ENCODE assay signal across 9 mouse cellular contexts in the genomic region with DNA sequence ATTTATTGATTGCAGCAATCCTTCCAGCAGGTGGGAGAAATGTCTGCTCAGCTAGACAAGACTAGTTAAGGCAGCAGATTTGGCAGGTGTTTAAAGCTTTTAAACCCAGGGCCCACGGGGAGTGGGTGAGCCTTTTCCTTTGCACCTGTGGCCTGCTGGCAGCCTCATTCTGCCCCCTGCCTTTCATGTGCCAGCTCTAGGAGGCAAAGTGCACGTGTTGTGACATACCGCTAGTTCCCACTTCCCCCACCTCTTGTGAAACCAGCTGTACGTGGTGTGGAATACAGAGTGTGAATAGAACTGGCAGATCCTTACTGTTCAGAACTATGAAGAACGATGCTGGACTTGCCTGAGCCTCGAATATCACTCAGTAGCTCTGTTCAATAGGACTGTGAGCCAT.
A peak's percentile ranks its signal among the peaks of the same experiment; 100 is the strongest.
DNase-seq lines count a peak whose midpoint lies in the region; ATAC-seq and TF ChIP-seq lines count a peak whose summit lies in the region.
"Had no signal": no experiment of that assay in that cellular context is flagged by ENCODE, and none has a peak within 500 bp of the region (broad histone marks: within the 10 kb centered on the region; RNA-seq: fewer than 3 reads in every experiment).

No protein-coding gene starts in this region.

- H3K4me2 ChIP-seq in kidney, embryonic 14.5 days (replicated peaks; ENCODE audit: low read depth, low read length): no peak overlapping the region
- H3K4me2 ChIP-seq: stomach, embryonic 15.5 days had no signal

- H3K36me3 ChIP-seq in kidney, embryonic 14.5 days (ENCODE audit: control insufficient read depth, insufficient read depth, low read length): no peaks in the 10 kb centered on the region
- H3K36me3 ChIP-seq in C2C12 (ENCODE audit: control insufficient read depth, insufficient read depth): no peaks in the 10 kb centered on the region
- H3K36me3 ChIP-seq: stomach, embryonic 15.5 days had no signal

- H3K4me1 ChIP-seq in kidney, embryonic 14.5 days (ENCODE audit: control insufficient read depth, insufficient read depth, low read length): no peaks in the 10 kb centered on the region
- H3K4me1 ChIP-seq: stomach, embryonic 15.5 days had no signal

- H3K79me2 ChIP-seq in C2C12 (ENCODE audit: control insufficient read depth, insufficient read depth): no peaks in the 10 kb centered on the region

- 79% methylated on average over 6 of the region's 6 CpGs for WGBS in kidney, embryonic 14.5 days

- no peak overlapping the region for H3ac ChIP-seq in C2C12 (ENCODE audit: control insufficient read depth, insufficient read length, low read depth)

- no peaks in the 10 kb centered on the region for H3K9me3 ChIP-seq in kidney, embryonic 14.5 days (ENCODE audit: control insufficient read depth, low read length)
- H3K9me3 ChIP-seq: stomach, embryonic 15.5 days had no signal

- TF ChIP-seq CTCF in C2C12 (IDR thresholded peaks at IDR 0.05; ENCODE audit: control insufficient read depth, insufficient read depth, insufficient read length): no peak

- H3K4me3 ChIP-seq in kidney, embryonic 14.5 days (ENCODE audit: low read length): no peak overlapping the region
- no peak overlapping the region for H3K4me3 ChIP-seq in C2C12 (ENCODE audit: insufficient read depth, poor library complexity, severe bottlenecking)
- H3K4me3 ChIP-seq: stomach, embryonic 15.5 days had no signal

- no peaks in the 10 kb centered on the region for H3K27me3 ChIP-seq in kidney, embryonic 14.5 days (ENCODE audit: control insufficient read depth, insufficient read depth, low read length)
- H3K27me3 ChIP-seq in C2C12 (ENCODE audit: control insufficient read depth, insufficient read depth, insufficient read length): no peaks in the 10 kb centered on the region
- H3K27me3 ChIP-seq: stomach, embryonic 15.5 days had no signal

- ATAC-seq in kidney, embryonic 14.5 days (ENCODE audit: low FRiP score, low TSS enrichment): no peak
- peak; percentile 91 for ATAC-seq in monocyte, adult 5-6 weeks (replicated peaks; ENCODE audit: insufficient number of reproducible peaks, low FRiP score, low TSS enrichment, poor library complexity, severe bottlenecking)

- H3K79me3 ChIP-seq in C2C12 (ENCODE audit: low read depth): no peaks in the 10 kb centered on the region

- H3K9ac ChIP-seq in kidney, embryonic 14.5 days (ENCODE audit: low read depth, low read length): no peak overlapping the region
- H3K9ac ChIP-seq: stomach, embryonic 15.5 days had no signal

- H3K27ac ChIP-seq in kidney, embryonic 14.5 days (ENCODE audit: low read depth, low read length): no peak overlapping the region
- H3K27ac ChIP-seq: stomach, embryonic 15.5 days had no signal

- peak; percentile 2 for DNase-seq in kidney, adult 9 months
- peak; percentile 7 for DNase-seq in c-Kit-positive CD71-negative TER-119-negative erythroid progenitor cells, embryonic 14.5 days (ENCODE audit: low read depth)
- DNase-seq in ovary, adult 18-20 months (ENCODE audit: low spot score): no peak
- no peak for DNase-seq in urinary bladder, adult 18-20 months (ENCODE audit: low spot score in 2 of 2)
- DNase-seq: adrenal gland, adult 8-10 months had no signal

TF ChIP-seq in C2C12, 6 proteins besides CTCF, POLR2A, EP300 and RAD21:
- TF ChIP-seq FOSL1 (IDR thresholded peaks at IDR 0.05; ENCODE audit: insufficient read depth, low read length, poor library complexity, severe bottlenecking): no peak
- TF ChIP-seq MYOG (IDR thresholded peaks at IDR 0.05; ENCODE audit: control insufficient read depth, extremely low read depth, insufficient read length): no peak
- TF ChIP-seq CEBPB (IDR thresholded peaks at IDR 0.05; ENCODE audit: low read depth): peak; percentile 64
- no peak for TF ChIP-seq MAX (IDR thresholded peaks at IDR 0.05)
- no peak for TF ChIP-seq MYOD1 (IDR thresholded peaks at IDR 0.05; ENCODE audit: control insufficient read depth, insufficient read length, low read depth)
TF ChIP-seq in C2C12: peak in this region for 1.

Comparison
In these comparisons a context has a peak if more than half of its experiments do, and no peak if none do; other contexts are left out.
1. DNase-seq: peak in kidney, adult 9 months (single experiment) and c-Kit-positive CD71-negative TER-119-negative erythroid progenitor cells, embryonic 14.5 days (single experiment); none in ovary, adult 18-20 months (single experiment) and urinary bladder, adult 18-20 months (0 of 2).